Mouse (Mus musculus) heart, postnatal 0 days (tissue): ENCODE data around the gene Bax. TPM values are rescaled to one million over a fixed set of nuclear protein-coding genes. Genes with fewer than 3 reads are reported as not detected.
A peak's percentile ranks its signal among the peaks of the same experiment; 100 is the strongest.

Source experiments
- ATAC-seq: fragments of 200-750 bp; cut with Nextera tagmentation; 2 replicates; pipeline ENCODE4 v1.8.0; 2017; ENCODE audit warnings: low read depth, moderate number of reproducible peaks, moderate library complexity; ENCODE audit not compliant: insufficient read depth
- DNase-seq: peaks from one replicate; pipeline ENCODE4 v3.0.0-alpha.2; 2016; ENCODE audit warnings: low spot score
- H3K27ac ChIP-seq: fragments of 300-500 bp; sonication (generic); 2 replicates; pipeline ENCODE4 v1.5.1; 2014; ENCODE audit warnings: low read depth, mild to moderate bottlenecking
- H3K27me3 ChIP-seq: fragments of 300-500 bp; sonication (generic); 2 replicates; pipeline ENCODE4 v1.6.1; 2014; ENCODE audit warnings: low read length, mixed read lengths; ENCODE audit not compliant: control insufficient read depth, insufficient read depth
- H3K36me3 ChIP-seq: fragments of 300-500 bp; sonication (generic); replicated peaks from 2 replicates; pipeline ENCODE4 v1.6.1; 2014; ENCODE audit warnings: low read length, mixed read lengths; ENCODE audit not compliant: control insufficient read depth, insufficient read depth
- H3K4me1 ChIP-seq: fragments of 300-500 bp; sonication (generic); 2 replicates; pipeline ENCODE4 v1.6.1; 2014; ENCODE audit warnings: antibody characterized with exemption; ENCODE audit not compliant: control insufficient read depth, insufficient read depth
- H3K4me2 ChIP-seq: fragments of 300-500 bp; sonication (generic); 2 replicates; pipeline ENCODE4 v1.6.1; 2014; ENCODE audit warnings: low read depth, mild to moderate bottlenecking, low read length, moderate library complexity
- H3K4me3 ChIP-seq: fragments of 300-500 bp; sonication (generic); 2 replicates; pipeline ENCODE4 v1.5.1; 2014; ENCODE audit warnings: low read depth, low read length
- H3K9ac ChIP-seq: fragments of 300-500 bp; sonication (generic); replicated peaks from 2 replicates; pipeline ENCODE4 v1.6.1; 2014; ENCODE audit warnings: low read depth, low read length, mixed read lengths
- H3K9me3 ChIP-seq: fragments of 300-500 bp; sonication (generic); replicated peaks from 2 replicates; pipeline ENCODE4 v1.6.1; 2016; ENCODE audit warnings: low read length; ENCODE audit not compliant: control insufficient read depth
- CTCF ChIP-seq: IDR thresholded peaks from 2 replicates; pipeline ENCODE4 v1.5.1; 2016; ENCODE audit warnings: antibody characterized with exemption, control low read depth, low read depth
- EP300 ChIP-seq: IDR thresholded peaks from 2 replicates; pipeline ENCODE4 v1.6.1; 2016; ENCODE audit warnings: antibody characterized with exemption, low read depth
- WGBS: fragments of 180-500 bp; shearing (Covaris S2); extraction: QIAGEN DNeasy Blood & Tissue Kit; methylation state at CpG from one replicate; pipeline ENCODE4 v1.1.7; 2014; 5-methylcytosine and 5-hydroxymethylcytosine counted together
- polyA plus RNA-seq: library from polyadenylated mRNA; unstranded; fragments of >200 nt; fragmentation: Nextera tagmentation; extraction: Ambion mirVana; gene quantifications from 2 replicates; pipeline ENCODE4 v1.2.1, GENCODE M21; 2015
- total RNA-seq: library from RNA; depleted of rRNA; stranded (reverse); fragments of >200 nt; gene quantifications from 2 replicates; pipeline ENCODE4 v1.2.3, GENCODE M21; 2014; ENCODE audit warnings: low replicate concordance

The Bax gene
- total and polyA plus RNA-seq, 2 experiments from 2014 or later = 88.1 to 101 TPM

DNA sequence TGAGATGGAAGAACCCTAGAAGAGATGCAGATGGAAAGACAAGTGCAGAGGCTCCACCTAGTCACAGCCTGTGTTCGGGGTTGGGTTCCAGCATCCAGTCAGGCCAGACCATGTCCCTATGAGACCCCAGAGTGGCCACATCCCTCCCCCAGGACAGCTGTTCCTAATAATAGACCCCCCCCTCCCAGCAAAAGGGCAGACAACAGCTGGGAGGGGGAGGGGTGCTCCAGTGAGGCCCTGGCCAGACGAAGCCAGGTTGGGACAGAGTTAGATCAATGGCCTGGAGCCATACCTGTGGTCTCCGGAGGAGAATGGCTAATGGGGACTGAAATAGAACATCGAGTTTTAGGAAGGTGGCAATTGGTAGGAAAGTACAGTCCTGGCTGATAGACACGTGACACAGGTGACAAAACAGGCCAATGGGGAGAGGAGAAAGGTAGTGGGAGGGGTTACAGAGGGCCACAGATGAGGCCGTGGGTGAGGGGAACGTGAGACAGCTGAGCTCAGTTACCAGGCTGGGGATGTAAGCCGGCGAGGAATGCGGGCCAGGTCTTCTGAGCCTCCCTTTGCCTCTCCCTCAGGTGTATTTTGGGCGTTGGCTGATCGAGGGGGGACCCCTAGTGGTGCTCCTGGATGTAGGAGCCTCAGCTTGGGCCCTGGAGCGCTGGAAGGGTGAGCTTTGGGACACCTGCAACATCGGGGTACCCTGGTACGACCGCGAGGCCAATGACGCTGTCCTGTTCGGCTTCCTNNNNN lies 29.0 kb downstream of the Bax start, which contains the start of gene Ruvbl2:
TSS of gene Ruvbl2 (minus strand) at position 576 of the 756 bp plus-strand sequence.
- Histone ChIP-seq H3K36me3 (peaks cover 30% of the 10 kb centered on the region), H3K4me3 (no peak within 1 kb of the TSS), H3K4me2 (no peak within 1 kb of the TSS; the same call in 1 of the 2 replicates), H3K27ac (no peak within 1 kb of the TSS), H3K4me1 (peaks cover 29% of the 10 kb centered on the region), H3K9me3 (no peaks in the 10 kb centered on the region), H3K27me3 (no peaks in the 10 kb centered on the region), H3K9ac (no peak within 1 kb of the TSS)
- 39% methylated on average over 18 of the region's 19 CpGs for WGBS
- no peak for DNase-seq
- no peak for TF ChIP-seq EP300
- peak; percentile 32; the same call in 1 of the 2 replicates for TF ChIP-seq CTCF
- no peak for ATAC-seq

DNA sequence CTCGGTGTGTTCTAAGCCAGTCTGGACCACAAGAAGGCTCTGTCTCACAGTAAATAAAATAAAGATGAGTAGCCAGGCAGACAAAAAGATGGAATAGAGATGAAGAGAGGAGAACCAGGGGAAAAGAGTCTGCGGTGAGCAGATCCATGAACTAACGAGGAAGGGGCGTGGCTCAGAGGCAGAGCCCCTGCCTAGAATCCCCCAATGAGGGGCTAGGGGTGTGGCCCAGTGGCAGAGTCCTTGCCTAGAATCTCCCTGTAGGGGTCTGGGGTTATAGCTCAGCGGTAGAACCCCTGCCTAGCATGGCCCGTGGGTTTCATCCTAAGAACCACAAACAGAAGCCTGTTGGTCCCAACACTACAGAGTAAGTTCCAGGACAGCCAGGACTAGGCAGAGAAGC lies 29.7 kb downstream of the Bax start:
- WGBS = 50% methylated on average over 6 of the region's 6 CpGs
- Histone ChIP-seq H3K4me2 (no peak overlapping the region), H3K4me3 (no peak overlapping the region), H3K9ac (no peak overlapping the region), H3K27ac (no peak overlapping the region), H3K36me3 (peaks cover 25% of the 10 kb centered on the region), H3K9me3 (no peaks in the 10 kb centered on the region), H3K4me1 (peaks cover 29% of the 10 kb centered on the region), H3K27me3 (no peaks in the 10 kb centered on the region)
- no peak for TF ChIP-seq EP300
- no peak for TF ChIP-seq CTCF
- DNase-seq = no peak
- no peak for ATAC-seq

GRCm38 (mm10) chr7:45436444-45436843 lies 30.3 kb downstream of the Bax start:
- no peak overlapping the region for H3K27ac ChIP-seq
- peak overlapping the region; percentile 76 for H3K4me2 ChIP-seq
- no peak overlapping the region for H3K9ac ChIP-seq
- H3K4me3 ChIP-seq = no peak overlapping the region
- TF ChIP-seq CTCF (no peak), EP300 (no peak)
- H3K27me3 ChIP-seq = no peaks in the 10 kb centered on the region
- H3K9me3 ChIP-seq = no peaks in the 10 kb centered on the region
- 76% methylated on average over 5 of the region's 5 CpGs for WGBS
- H3K4me1 ChIP-seq = peaks cover 29% of the 10 kb centered on the region
- peaks cover 21% of the 10 kb centered on the region for H3K36me3 ChIP-seq
- no peak for ATAC-seq
- no peak for DNase-seq

DNA sequence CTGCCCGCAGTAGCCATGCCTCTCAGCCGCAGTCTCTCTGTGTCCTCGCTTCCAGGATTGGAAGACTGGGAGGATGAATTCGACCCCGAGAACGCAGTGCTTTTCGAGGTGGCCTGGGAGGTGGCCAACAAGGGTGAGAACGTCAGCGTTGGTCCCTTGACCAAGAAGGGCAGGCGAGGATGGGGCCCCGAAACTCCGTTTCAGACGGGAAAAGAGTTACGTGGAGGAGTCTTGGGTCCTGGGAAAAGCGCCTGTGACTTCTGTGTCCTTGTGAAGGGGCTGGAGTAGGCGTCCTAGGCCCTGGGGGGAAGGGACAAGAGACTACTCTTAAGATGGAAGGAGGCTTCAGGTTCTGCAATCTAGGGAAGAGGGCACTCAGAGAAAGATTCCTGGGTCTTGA lies 31.7 kb downstream of the Bax start:
- ATAC-seq (peak; percentile 2), DNase-seq (peak; percentile 25)
- H3K9me3 ChIP-seq = no peaks in the 10 kb centered on the region
- H3K27ac ChIP-seq = peak overlapping the region; percentile 77
- peaks cover 29% of the 10 kb centered on the region for H3K4me1 ChIP-seq
- H3K36me3 ChIP-seq = peaks cover 7% of the 10 kb centered on the region
- TF ChIP-seq CTCF = no peak
- peak overlapping the region; percentile 76 for H3K4me2 ChIP-seq
- H3K4me3 ChIP-seq = peak overlapping the region; percentile 58
- 1% methylated on average over 16 of the region's 16 CpGs for WGBS
- no peaks in the 10 kb centered on the region for H3K27me3 ChIP-seq
- peak overlapping the region; percentile 75 for H3K9ac ChIP-seq

- Histone ChIP-seq H3K27ac (peak within 1 kb of the TSS; percentile 91), H3K4me3 (peak within 1 kb of the TSS; percentile 58), H3K4me1 (peaks cover 29% of the 10 kb centered on the region), H3K27me3 (no peaks in the 10 kb centered on the region), H3K4me2 (peak within 1 kb of the TSS; percentile 94), H3K9ac (peak within 1 kb of the TSS; percentile 75), H3K36me3 (peaks cover 5% of the 10 kb centered on the region), H3K9me3 (no peaks in the 10 kb centered on the region)
- TF ChIP-seq EP300 (peak; percentile 83), CTCF (peak; percentile 98)
- peak; percentile 96 for ATAC-seq
- under 1% methylated on average over 45 of the region's 45 CpGs for WGBS
- peak; percentile 100 for DNase-seq
These were observed 32.3 kb downstream of the Bax start, which contains the start of gene Gys1 for GRCm38 (mm10) chr7:45434203-45435015. Gys1 (plus strand) TSS chr7:45434844.
